Mouse (Mus musculus): ENCODE measurements around the gene Ccdc13. TPM values are rescaled to one million over a fixed set of nuclear protein-coding genes. Genes with fewer than 3 reads are reported as not detected.

Gene Ccdc13
- polyA plus RNA-seq, 1 experiment from 2014 or later = not detected

DNA sequence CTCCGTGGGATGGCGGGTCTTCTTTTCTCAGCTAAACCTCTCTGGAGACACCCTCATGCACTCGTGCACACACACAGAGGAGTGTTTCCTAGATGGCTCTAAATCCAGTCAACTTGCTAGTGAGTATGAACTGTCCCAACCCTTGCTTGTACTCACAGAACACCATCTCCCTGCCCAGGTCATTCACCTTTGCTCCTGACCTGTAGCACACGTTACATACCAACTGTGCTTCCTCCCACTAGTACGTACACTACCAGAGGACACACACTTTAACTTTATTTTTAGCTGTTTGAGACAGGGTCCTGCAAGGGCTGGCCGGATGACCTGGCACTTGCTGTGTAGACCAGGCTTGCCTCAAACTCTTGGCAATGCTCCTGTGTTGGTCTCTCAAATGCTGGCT lies 1.3 kb downstream of the Ccdc13 start:
- TF ChIP-seq CTCF (IDR thresholded peaks at IDR 0.05; ENCODE audit: low read depth) (no peak), EP300 (IDR thresholded peaks at IDR 0.05; ENCODE audit: low read depth) (no peak)
- ATAC-seq = peak; percentile 83
- WGBS (ENCODE audit: insufficient replicate concordance) = 63% methylated on average over 6 of the region's 6 CpGs
- Histone ChIP-seq H3K36me3 (replicated peaks; ENCODE audit: insufficient read depth, low read length) (no peaks in the 10 kb centered on the region), H3K27me3 (ENCODE audit: insufficient read depth, low read length) (0 out of 2 replicates have a peak, but pooled peaks cover 6% of the 10 kb centered on the region), H3K4me1 (ENCODE audit: insufficient read depth) (peaks cover 11% of the 10 kb centered on the region), H3K27ac (ENCODE audit: low read depth) (no peak overlapping the region), H3K9me3 (ENCODE audit: low read length) (no peaks in the 10 kb centered on the region), H3K4me3 (ENCODE audit: low read depth, low read length) (no peak overlapping the region), H3K4me2 (ENCODE audit: low read depth, low read length) (no peak overlapping the region), H3K9ac (replicated peaks) (no peak overlapping the region)
- DNase-seq = no peak

DNA sequence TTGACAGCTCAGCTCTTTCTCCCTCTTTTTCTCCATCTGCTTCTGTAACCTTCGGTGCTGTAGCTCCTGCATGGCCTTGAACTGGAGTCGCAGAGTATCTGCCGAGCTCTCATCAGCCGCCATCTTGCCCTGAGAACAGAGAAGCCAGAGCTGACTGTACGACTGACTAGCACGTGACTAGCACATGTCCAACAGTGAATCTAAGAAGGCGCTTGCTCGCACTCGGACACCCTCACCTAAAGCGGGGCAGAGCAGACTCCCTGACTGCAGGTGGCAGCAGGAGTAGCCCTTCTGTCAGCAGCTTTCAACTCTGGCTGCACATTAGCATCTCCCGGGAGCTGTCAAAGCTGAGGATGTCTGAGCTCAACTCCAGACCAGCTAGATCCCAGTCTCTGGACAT lies 5.4 kb downstream of the Ccdc13 start:
- no peak for TF ChIP-seq EP300 (IDR thresholded peaks at IDR 0.05; ENCODE audit: low read depth)
- no peak for TF ChIP-seq CTCF (IDR thresholded peaks at IDR 0.05; ENCODE audit: low read depth)

DNA sequence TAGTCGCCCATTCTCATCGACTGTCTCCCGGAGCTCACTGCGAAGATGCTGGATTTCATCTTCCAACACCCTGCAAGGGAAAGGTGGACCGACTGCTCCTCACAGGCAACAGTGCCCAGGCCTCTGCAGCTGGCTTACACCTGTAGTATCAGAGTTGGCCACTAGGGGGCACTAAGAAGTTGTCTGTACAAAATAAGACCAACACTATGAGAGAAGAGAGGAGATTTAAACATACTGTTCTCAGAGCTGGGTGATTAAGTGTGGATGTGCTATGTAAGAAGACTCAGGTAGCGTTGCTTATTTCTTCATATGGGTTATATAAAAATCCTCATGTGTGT lies 8.3 kb downstream of the Ccdc13 start:
- Histone ChIP-seq H3K9ac (replicated peaks) (no peak overlapping the region), H3K36me3 (replicated peaks; ENCODE audit: insufficient read depth, low read length) (no peaks in the 10 kb centered on the region), H3K4me2 (ENCODE audit: low read depth, low read length) (no peak overlapping the region), H3K4me3 (ENCODE audit: low read depth, low read length) (no peak overlapping the region), H3K9me3 (ENCODE audit: low read length) (no peaks in the 10 kb centered on the region), H3K4me1 (ENCODE audit: insufficient read depth) (no peaks in the 10 kb centered on the region), H3K27me3 (ENCODE audit: insufficient read depth, low read length) (no peaks in the 10 kb centered on the region), H3K27ac (ENCODE audit: low read depth) (no peak overlapping the region)
- peak; percentile 83 for DNase-seq
- 28% methylated on average over 6 of the region's 6 CpGs for WGBS (ENCODE audit: insufficient replicate concordance)
- 0 out of 2 replicates have a peak, but pooled peaks have one; percentile 27 for ATAC-seq
- TF ChIP-seq CTCF (IDR thresholded peaks at IDR 0.05; ENCODE audit: low read depth) = peak; percentile 90
- TF ChIP-seq EP300 (IDR thresholded peaks at IDR 0.05; ENCODE audit: low read depth) = no peak

More for the DNA sequence above, 5.4 kb downstream of the Ccdc13 start:
- 0 out of 2 replicates have a peak, but pooled peaks cover 4% of the 10 kb centered on the region for H3K27me3 ChIP-seq (ENCODE audit: insufficient read depth, low read length)
- no peak overlapping the region for H3K9ac ChIP-seq (replicated peaks)
- no peak overlapping the region for H3K4me3 ChIP-seq (ENCODE audit: low read depth, low read length)
- no peak overlapping the region for H3K27ac ChIP-seq (ENCODE audit: low read depth)
- ATAC-seq (no peak), DNase-seq (no peak)
- no peaks in the 10 kb centered on the region for H3K9me3 ChIP-seq (ENCODE audit: low read length)
- H3K4me2 ChIP-seq (ENCODE audit: low read depth, low read length) = no peak overlapping the region
- peaks cover 4% of the 10 kb centered on the region for H3K4me1 ChIP-seq (ENCODE audit: insufficient read depth)
- WGBS (ENCODE audit: insufficient replicate concordance) = 73% methylated on average over 11 of the region's 11 CpGs
- H3K36me3 ChIP-seq (replicated peaks; ENCODE audit: insufficient read depth, low read length) = no peaks in the 10 kb centered on the region

GRCm38 (mm10) chr9:121830243-121830955 lies 8.9 kb downstream of the Ccdc13 start:
- no peak overlapping the region for H3K9ac ChIP-seq (replicated peaks)
- ATAC-seq (no peak), DNase-seq (peak; percentile 57)
- 72% methylated on average over 6 of the region's 6 CpGs for WGBS (ENCODE audit: insufficient replicate concordance)
- H3K27ac ChIP-seq (ENCODE audit: low read depth) = no peak overlapping the region
- no peaks in the 10 kb centered on the region for H3K36me3 ChIP-seq (replicated peaks; ENCODE audit: insufficient read depth, low read length)
- no peaks in the 10 kb centered on the region for H3K9me3 ChIP-seq (ENCODE audit: low read length)
- no peak overlapping the region for H3K4me2 ChIP-seq (ENCODE audit: low read depth, low read length)
- no peaks in the 10 kb centered on the region for H3K27me3 ChIP-seq (ENCODE audit: insufficient read depth, low read length)
- H3K4me3 ChIP-seq (ENCODE audit: low read depth, low read length) = no peak overlapping the region
- peak; percentile 65 for TF ChIP-seq CTCF (IDR thresholded peaks at IDR 0.05; ENCODE audit: low read depth)
- no peak for TF ChIP-seq EP300 (IDR thresholded peaks at IDR 0.05; ENCODE audit: low read depth)
- no peaks in the 10 kb centered on the region for H3K4me1 ChIP-seq (ENCODE audit: insufficient read depth)

GRCm38 (mm10) chr9:121829270-121829992 lies 9.8 kb downstream of the Ccdc13 start:
- DNase-seq (no peak), ATAC-seq (no peak)
- Histone ChIP-seq H3K4me3 (ENCODE audit: low read depth, low read length) (no peak overlapping the region), H3K9me3 (ENCODE audit: low read length) (no peaks in the 10 kb centered on the region), H3K36me3 (replicated peaks; ENCODE audit: insufficient read depth, low read length) (no peaks in the 10 kb centered on the region), H3K27ac (ENCODE audit: low read depth) (no peak overlapping the region), H3K4me2 (ENCODE audit: low read depth, low read length) (no peak overlapping the region), H3K27me3 (ENCODE audit: insufficient read depth, low read length) (no peaks in the 10 kb centered on the region), H3K9ac (replicated peaks) (no peak overlapping the region), H3K4me1 (ENCODE audit: insufficient read depth) (no peaks in the 10 kb centered on the region)
- 58% methylated on average over 7 of the region's 7 CpGs for WGBS (ENCODE audit: insufficient replicate concordance)
- no peak for TF ChIP-seq CTCF (IDR thresholded peaks at IDR 0.05; ENCODE audit: low read depth)
- no peak for TF ChIP-seq EP300 (IDR thresholded peaks at IDR 0.05; ENCODE audit: low read depth)

GRCm38 (mm10) chr9:121828314-121828713 lies 10.9 kb downstream of the Ccdc13 start:
- TF ChIP-seq EP300 (IDR thresholded peaks at IDR 0.05; ENCODE audit: low read depth) (no peak), CTCF (IDR thresholded peaks at IDR 0.05; ENCODE audit: low read depth) (no peak)
- DNase-seq = no peak
- H3K4me3 ChIP-seq (ENCODE audit: low read depth, low read length) = no peak overlapping the region
- no peaks in the 10 kb centered on the region for H3K9me3 ChIP-seq (ENCODE audit: low read length)
- ATAC-seq = no peak
- 62% methylated on average over 6 of the region's 6 CpGs for whole genome bisulfite sequencing (ENCODE audit: insufficient replicate concordance)
- H3K36me3 ChIP-seq (replicated peaks; ENCODE audit: insufficient read depth, low read length) = no peaks in the 10 kb centered on the region
- no peaks in the 10 kb centered on the region for H3K27me3 ChIP-seq (ENCODE audit: insufficient read depth, low read length)
- H3K4me2 ChIP-seq (ENCODE audit: low read depth, low read length) = no peak overlapping the region
- no peak overlapping the region for H3K27ac ChIP-seq (ENCODE audit: low read depth)
- H3K9ac ChIP-seq (replicated peaks) = no peak overlapping the region
- no peaks in the 10 kb centered on the region for H3K4me1 ChIP-seq (ENCODE audit: insufficient read depth)
